Mouse (Mus musculus): ENCODE measurements around the gene Dock1.

The Dock1 gene

GRCm38 (mm10) chr7:135165155-135165554 lies 494.7 kb downstream of the Dock1 start:
- peak; percentile 6 for DNase-seq (ENCODE audit: low read depth)

DNA sequence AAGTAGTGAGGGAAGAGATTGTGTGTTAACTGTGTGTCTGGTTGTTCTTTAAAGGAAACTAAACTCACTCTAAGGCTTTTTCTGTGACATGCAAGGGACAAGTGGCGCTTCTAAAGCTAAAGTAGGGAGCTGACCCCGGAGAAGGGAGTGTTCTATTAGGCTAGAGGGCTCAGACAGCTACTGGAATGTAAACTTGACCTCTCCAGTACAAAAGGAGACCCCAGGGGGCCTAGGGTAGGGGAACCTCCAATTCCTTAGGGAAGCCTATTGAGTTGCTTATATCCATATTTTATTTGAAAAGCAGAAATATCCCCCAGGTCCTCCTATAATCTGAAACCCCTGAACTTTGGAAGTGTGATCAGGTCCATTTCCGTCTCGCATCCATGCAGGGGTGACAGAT lies 499.5 kb downstream of the Dock1 start:
- no peak for DNase-seq (ENCODE audit: low read depth)

GRCm38 (mm10) chr7:135172219-135172618 lies 501.8 kb downstream of the Dock1 start:
- DNase-seq (ENCODE audit: low read depth), result no peak

DNA sequence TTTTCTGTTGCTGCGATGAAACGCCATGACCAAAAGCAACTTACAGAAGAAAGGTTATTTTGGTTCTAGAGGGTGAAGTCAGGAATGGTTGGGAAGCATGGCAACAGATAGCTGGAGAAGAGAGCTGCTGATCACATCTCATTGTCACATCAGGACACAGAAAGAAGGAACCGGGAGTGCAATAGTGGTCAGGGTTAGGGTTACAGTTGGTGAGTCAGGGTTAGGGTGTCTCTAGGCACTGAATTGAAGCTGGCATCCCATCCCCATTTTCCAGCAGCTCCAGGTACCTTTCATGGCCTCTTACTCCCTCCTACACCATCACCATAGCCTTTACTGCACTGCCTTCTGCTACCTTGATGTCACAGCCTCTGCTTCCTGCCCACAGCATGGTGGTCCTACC lies 523.7 kb downstream of the Dock1 start:
- DNase-seq (ENCODE audit: low read depth), result no peak

DNA sequence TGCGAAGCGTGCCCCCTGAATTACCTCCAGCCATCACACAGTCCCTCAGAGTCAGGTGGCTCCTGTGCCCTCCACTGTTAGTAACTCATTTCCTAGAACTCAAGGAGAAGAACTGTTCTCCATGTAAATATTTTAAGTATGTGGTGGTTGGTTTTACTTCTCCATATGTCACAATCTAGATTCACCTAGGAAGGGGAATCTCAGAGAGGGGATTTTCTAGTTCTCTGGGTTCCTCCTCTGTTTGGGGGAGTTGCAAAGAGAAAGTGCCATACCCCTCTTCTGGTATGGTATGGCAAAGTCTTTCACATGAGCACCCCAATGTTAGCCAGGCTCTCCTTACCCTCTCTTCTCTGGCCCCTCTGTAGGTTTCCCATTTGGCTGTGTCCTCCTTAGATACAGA lies 525.2 kb downstream of the Dock1 start:
- DNase-seq (ENCODE audit: low read depth), result no peak

DNA sequence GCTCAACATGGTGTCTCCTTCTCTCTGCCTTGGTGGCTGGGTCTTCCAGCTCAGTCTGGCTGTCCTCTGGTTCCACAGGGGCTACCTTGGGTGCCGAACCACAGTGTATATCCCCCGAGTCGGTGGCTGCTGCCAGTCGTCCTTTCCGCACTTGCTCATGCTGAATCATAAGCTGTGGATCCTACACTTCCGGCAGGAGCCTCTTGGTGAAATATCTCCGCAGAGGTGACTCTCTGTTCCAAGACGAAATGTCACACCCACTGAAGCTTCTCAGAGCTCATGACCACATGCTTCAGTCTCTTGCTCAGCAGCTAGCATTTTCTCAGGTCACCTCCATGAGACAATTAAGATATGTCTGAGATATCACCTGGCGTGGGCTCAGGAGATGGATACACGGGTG lies 526.4 kb downstream of the Dock1 start:
- no peak for DNase-seq (ENCODE audit: low read depth)

DNA sequence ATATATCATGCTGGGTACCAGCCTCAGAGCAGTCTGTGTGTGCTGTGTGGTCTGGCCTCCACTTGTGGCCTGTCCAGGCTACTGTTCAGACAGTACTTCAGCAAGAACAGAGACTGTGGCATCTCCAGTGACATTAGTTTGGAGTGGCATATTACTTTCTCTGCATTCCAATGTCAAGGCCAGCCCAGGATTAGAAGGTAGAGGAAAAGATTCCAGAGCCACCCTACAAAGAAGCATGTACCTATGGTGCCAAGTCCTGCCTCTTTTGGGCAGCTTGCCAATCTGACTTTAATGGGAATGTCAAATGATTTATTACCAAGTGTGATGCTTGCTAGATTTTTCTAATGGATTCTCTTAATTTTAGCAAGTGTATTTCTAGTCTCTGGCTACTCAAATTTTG lies 533.5 kb downstream of the Dock1 start:
- DNase-seq (ENCODE audit: low read depth), result no peak

DNA sequence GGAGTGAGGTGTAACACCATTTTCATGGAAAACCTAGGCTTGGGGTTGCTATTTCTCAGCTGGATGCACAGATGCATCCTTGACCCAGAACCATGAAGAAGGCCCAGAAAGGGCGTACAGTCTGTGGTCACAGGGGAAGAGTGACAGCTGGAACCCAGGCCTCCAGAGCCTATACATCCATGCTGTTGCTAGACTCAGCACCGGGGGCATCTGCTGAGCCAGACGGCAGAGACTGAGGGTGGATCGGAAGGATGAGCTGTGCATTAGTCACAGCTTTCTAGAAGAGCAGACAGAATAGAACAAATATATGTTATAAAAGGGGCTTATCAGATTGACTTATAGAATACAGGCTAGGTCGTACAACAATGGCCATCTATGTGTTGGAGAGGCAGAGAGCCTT lies 534.7 kb downstream of the Dock1 start:
- DNase-seq (ENCODE audit: low read depth), result no peak

DNA sequence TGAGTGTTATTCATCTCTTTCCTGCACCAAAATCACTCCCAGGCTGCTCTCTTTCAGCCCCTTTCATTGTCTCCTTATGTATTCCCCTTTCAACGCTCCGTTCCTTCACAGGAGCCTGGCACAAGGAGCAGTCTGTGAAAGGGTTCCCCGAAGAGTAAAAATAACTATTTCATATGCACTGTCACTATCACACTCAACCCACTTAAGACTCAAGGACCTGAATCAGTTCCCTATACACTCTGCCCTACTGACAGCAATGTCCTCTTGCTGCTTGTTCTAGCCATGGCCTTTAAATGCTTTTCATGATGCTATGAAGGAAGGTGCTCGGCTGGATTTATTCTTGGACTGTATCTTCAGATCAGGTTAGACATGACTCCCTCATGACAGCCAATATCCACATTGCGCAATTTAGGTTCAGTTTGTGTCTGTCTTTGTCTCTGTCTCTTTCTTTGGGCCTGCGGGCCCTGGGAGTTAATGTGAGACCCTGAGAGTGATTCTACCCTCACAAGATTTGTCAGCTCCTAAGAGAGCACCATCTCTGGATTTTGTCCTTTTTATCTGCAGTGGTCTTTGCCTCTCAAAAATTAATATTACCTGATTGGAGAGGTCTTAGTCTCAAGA lies 538.6 kb downstream of the Dock1 start:
- DNase-seq (ENCODE audit: low read depth), result no peak

GRCm38 (mm10) chr7:135210296-135210695 lies 539.8 kb downstream of the Dock1 start:
- DNase-seq (ENCODE audit: low read depth), result no peak

GRCm38 (mm10) chr7:135210831-135211230 lies 540.4 kb downstream of the Dock1 start:
- no peak for DNase-seq (ENCODE audit: low read depth)

- peak; percentile 55 for DNase-seq (ENCODE audit: low read depth)
Measured at GRCm38 (mm10) chr7:135212505-135212904, 542.1 kb downstream of the Dock1 start.

GRCm38 (mm10) chr7:135221475-135221874 lies 551.0 kb downstream of the Dock1 start:
- DNase-seq (ENCODE audit: low read depth), result no peak

Data from fibroblast of lung, adult 2 months (primary cell).